18 mouse cellular contexts compared by ENCODE assay signal in genomic region chr1:43897131-43897530, GRCm38 (mm10).
DNase-seq lines count a peak whose midpoint lies in the region.
"Had no signal": no experiment of that assay in that cellular context is flagged by ENCODE, and none has a peak within 500 bp of the region (broad histone marks: within the 10 kb centered on the region; RNA-seq: fewer than 3 reads in every experiment).

No protein-coding gene starts in this region.

- peak; percentile 8 for DNase-seq in lung, postnatal 36 days
- DNase-seq in lung, adult 18-20 months: no peak
- peak; percentile 37 for DNase-seq in 416B (ENCODE audit: low read depth)
- peak; percentile 86 for DNase-seq in T-cell, adult 2 months (ENCODE audit: low spot score)
- peak; percentile 83 for DNase-seq in naive thymus-derived CD4-positive, alpha-beta T cell, adult 2 months (ENCODE audit: low read depth)
- no peak for DNase-seq in kidney, postnatal 4 days
- DNase-seq in retina, postnatal 1 day: no peak
- no peak for DNase-seq in layer of hippocampus, adult 11-12 months (ENCODE audit: low spot score)
- DNase-seq: cerebellum, adult 11 months; cerebellum, adult 9-11 months; forebrain, postnatal 0 days; heart, postnatal 36 days; kidney, postnatal 10 days; lung, embryonic 14.5 days; lung, postnatal 4 days; right cerebral cortex, postnatal 25 days; spleen, adult 18-20 months; thymus, adult 2 months had no signal

Comparison
In these comparisons a context has a peak if more than half of its experiments do, and no peak if none do; other contexts are left out.
1. DNase-seq: peak in lung, postnatal 36 days (single experiment), 416B (single experiment), T-cell, adult 2 months (single experiment) and naive thymus-derived CD4-positive, alpha-beta T cell, adult 2 months (single experiment); none in lung, adult 18-20 months (0 of 2), kidney, postnatal 4 days (0 of 2), retina, postnatal 1 day (single experiment) and layer of hippocampus, adult 11-12 months (single experiment).